Mouse (Mus musculus): ENCODE results near the gene Vipas39.

DNA sequence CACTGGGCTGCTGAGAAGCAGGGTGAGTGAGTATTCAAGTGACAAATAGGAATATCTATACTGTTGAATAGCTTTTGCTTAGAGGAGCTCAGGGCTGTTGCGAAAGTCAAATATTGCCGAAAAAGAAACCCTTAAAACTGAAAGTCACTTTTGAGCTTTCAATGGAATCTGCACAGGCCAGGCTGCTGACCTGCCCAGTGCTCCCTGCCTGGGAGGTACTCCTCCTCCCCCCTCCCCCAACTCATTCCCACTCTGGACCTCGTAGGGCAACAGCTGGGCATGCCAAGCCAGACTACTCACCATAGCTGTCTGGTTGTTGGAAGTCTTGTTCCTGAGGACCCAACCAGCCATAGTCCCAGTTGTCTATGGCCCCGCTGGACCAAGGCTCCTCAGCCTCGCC, 18.7 kb upstream of the Vipas39 start:
- no peak for TF ChIP-seq CTCF (IDR thresholded peaks at IDR 0.05; ENCODE audit: low read depth)
- no peak for TF ChIP-seq EP300 (IDR thresholded peaks at IDR 0.05; ENCODE audit: low read depth)
